Mouse (Mus musculus) adrenal gland, adult (tissue): Measurements from ENCODE around the gene Hils1.
"Not testable (repeated sequence)": the region's sequence is repeated elsewhere in the genome, so short reads cannot be mapped to it uniquely, and the experiment has no call there.

Source experiments
- DNase-seq, 2 experiments: peaks; one replicate each; pipeline ENCODE4 v3.0.0; 2022 to 2023; ENCODE audit warnings: low spot score in 1 of 2; ENCODE audit not compliant: inconsistent age in 2 of 2

Hils1 gene

DNA sequence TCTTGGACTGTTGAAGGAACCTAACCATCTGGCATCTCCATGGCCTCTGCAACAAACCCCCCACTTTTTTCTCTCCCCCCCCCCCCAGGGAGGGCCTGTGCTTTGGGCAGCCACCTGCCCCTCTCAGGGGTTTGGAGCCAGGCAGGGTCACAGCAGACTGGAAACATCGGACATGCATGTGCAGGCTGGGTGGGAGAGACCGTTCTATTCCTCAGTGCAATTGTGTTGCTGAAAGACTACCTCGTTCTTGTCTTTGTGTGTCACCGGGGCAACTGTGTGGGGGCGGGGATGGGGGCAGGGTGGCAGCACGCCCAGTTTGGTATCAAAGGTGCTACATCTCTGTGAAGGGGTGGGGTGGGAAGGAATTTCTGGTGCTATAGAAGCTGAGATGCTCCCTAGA, 15.2 kb upstream of the Hils1 start:
- DNase-seq, result no peak

GRCm38 (mm10) chr11:94955103-94955502, 12.3 kb upstream of the Hils1 start:
- DNase-seq, result no peak

GRCm38 (mm10) chr11:94957693-94958064, 9.7 kb upstream of the Hils1 start:
- DNase-seq, result no peak

GRCm38 (mm10) chr11:94958065-94958858, 9.1 kb upstream of the Hils1 start:
- peak; percentile 76 to 89 for DNase-seq

GRCm38 (mm10) chr11:94962534-94963101, 4.8 kb upstream of the Hils1 start:
- DNase-seq, result no peak

DNA sequence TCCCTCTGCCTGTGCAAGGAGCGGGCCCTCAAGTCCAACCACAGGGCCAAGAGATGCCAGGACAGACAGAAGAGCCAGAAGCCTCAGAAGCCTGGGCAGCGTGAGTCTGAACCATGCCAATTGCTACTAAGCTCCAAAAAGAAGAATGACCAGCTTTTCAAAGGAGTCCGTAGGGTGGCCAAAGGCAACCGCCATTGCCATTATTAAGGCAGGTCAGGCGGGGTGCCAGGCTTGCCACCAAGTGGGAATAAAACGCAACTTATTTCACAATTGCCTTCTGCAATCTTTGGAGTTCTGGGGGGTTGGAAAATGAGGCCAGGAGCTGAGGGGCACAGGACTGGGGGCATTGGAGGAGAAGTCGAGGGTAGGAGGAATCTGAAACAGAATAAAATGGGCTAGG, 794 bp downstream of the Hils1 start:
- peak in 1 of 2 experiments; percentile 61 for DNase-seq

- not testable (repeated sequence) for DNase-seq
These were observed 2.3 kb downstream of the Hils1 start for GRCm38 (mm10) chr11:94969709-94970108.

GRCm38 (mm10) chr11:94970210-94970943, 3.0 kb downstream of the Hils1 start:
- DNase-seq, result peak; percentile 57 to 88

DNA sequence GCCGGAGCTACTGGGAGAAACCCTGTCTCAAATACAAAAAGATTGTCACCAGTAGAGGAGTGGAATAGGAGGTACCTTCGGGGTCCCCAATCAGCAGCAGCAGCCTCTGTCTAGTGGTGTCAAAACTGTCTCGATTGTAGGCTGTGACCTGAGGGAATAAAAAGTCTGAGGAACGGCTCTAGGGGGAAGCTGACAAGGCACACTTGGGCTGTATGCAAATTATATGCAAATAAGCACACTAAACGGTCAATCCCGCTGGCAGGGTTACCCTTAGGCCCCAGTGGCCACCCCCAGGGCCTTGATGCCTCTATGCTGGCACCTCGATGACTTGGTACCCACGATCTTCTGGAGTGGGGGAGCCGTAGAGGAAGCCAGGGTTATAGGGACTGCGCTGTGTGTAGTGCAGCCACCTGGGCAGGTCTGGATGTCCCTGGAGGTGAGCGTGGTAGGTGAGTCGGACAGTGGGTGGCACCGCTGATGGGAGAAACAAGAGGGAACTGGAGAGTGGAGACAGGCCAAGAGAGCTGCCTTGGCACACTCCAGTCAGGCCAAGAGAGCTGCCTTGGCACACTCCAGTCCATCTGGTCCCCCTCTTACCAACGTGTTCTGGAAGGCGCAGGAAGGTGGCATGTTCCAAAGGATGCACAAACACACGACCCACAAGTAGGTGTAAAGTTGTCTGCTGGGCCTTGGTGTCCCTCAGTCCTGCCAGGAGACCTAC, 4.7 kb downstream of the Hils1 start:
- no peak for DNase-seq

- no peak for DNase-seq
These were observed 5.5 kb downstream of the Hils1 start for GRCm38 (mm10) chr11:94972887-94973286.

GRCm38 (mm10) chr11:94973313-94973712, 5.9 kb downstream of the Hils1 start:
- no peak for DNase-seq

DNA sequence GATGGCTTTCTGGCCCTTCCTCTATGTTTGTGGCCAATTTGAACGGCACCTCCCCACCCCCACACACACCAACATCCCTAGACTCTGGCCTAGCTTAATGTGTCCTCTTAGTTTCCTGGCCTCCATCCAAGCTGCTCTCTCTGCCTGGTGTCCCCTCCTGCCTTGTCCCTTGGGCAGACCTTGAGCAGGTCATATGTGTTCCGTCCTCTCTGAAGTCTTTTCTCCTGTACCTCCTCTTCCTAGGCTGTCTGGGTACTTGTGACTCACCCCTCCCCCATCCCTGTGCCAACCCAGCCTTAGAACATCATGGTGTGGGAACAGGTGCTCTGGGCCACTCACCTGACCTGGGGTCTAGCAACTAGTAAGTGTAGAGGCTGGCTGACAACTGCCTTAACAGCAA, 7.6 kb downstream of the Hils1 start:
- peak in 1 of 2 experiments; percentile 26 for DNase-seq

DNA sequence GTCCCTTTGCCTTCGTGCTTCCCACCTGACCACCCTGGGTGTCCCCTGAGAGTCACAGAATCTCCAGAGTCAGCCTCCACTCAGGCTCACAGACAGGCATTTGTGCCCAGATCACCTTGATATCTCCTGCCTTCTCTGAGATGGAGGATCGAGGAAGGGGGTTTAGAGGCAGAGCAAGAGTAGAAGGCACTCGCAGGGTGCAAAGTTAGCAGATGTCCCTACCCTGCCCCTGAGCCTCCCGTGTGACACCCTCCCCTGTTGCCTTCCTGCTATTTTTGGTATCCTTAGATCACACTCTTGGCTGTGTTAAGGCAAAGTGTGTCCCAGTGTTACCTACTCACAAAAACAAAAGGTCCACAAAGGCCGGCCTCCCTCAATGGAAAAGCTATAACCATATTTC, 8.8 kb downstream of the Hils1 start, which contains the start of gene Sgca:
Gene Sgca (minus strand): TSS at position 129 of the 400 bp plus-strand sequence.
- peak in 1 of 2 experiments; percentile 24 for DNase-seq

GRCm38 (mm10) chr11:94978178-94978915, 11.0 kb downstream of the Hils1 start:
- DNase-seq, result peak in 1 of 2 experiments; percentile 30

GRCm38 (mm10) chr11:94978947-94979346, 11.6 kb downstream of the Hils1 start:
- peak; percentile 98 to 99 for DNase-seq

DNA sequence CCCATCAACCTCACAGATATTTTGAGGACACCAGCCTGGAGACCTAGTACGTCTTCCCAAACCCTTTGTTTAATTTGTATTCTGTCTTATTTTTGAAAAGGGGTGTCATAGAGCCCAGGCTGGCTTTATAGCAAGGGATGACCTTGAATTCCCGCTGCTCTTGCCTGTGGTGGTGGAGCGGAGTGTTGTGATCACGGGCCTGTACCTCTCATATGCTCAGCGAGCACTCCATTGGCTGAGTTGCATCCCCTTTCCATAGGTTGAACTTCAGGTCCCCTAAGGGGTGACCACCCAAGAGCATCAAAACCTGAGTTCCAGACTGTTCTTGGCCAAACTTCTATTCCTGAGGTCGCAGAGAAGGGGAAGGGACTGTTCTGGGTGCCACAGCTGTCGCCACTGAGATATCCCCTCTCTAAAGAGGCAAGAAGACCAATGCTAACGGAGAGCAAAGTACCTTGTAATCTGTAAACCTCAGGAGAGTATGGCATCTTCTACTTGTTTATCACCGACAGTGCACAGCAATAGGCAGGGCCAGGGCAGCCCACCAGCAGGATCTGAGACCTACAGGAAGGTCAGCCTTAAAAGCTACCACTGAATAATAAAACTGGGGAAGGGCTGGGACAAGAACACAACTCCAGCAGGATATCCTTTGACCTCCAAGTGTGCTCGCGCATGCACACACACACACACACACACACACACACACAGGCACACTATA, 12.2 kb downstream of the Hils1 start:
- peak in 1 of 2 experiments; percentile 27 for DNase-seq

- peak in 1 of 2 experiments; percentile 47 for DNase-seq
These were observed 17.7 kb downstream of the Hils1 start for GRCm38 (mm10) chr11:94985140-94985539.

DNA sequence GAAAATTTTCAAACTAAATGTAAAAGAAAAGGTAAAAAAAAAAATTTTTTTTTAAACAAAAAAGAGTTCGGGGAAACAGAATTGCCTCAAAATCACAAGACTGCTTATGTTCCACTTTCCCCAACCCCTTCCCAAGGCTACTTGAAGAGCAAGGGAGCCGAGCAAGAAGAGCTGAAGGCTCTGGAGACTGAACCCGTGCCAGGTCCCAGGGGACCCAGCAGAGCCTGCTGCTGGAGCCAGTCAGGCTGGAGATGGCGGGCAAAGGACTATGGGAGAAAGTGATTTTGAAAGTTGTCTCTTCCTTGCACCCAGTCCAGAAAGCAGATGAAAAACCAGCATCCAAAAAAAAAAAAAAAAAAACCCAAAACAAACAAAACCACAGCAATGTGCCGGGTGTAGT, 18.4 kb downstream of the Hils1 start:
- peak in 1 of 2 experiments; percentile 36 for DNase-seq

DNA sequence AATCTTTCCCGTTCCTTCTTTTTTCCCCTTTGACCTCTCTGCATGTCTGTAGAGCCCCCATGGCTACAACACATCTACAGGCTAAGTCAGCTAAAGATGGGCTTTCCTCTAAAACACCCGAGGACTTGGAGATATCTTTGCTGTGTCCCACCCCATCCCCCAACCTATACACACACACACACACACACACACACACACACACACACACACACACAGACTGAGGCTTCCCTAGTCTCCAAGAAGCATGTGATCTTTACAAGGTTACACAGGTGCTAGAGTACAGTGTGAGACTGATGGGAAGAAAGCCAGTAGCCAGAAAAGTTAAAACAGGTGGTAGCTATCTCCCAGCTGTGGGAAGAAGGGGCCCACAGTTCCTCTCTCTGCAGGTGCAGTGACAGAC, 19.0 kb downstream of the Hils1 start:
- no peak for DNase-seq

DNA sequence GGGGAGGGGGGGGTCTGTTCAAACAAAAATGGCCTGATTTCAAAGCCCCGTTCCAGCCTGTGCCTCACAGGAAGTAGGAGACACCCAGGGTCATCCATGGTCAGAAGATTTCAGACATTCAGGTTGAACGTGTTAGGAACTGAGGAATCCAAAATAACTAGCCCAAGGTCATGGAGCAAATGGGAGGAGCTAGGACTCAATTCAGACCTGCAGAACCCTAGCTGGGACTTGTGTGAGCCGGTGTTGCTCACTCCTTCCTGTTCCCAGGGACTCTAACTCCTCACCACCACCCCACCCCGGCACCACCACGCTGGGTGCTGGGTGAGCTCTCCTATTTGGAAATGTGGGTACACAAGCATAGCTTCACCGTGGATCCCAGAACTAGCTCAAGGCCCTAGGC, 19.9 kb downstream of the Hils1 start:
- peak; percentile 61 to 85 for DNase-seq
